Mouse (Mus musculus) 3T3-L1 (cell line): ENCODE data around the gene Krtap4-8.
"Not testable (repeated sequence)": the region's sequence is repeated elsewhere in the genome, so short reads cannot be mapped to it uniquely, and the experiment has no call there.

ENCODE experiments used
- DNase-seq: peaks from one replicate; pipeline ENCODE4 v3.0.0-alpha.2; 2015; ENCODE audit warnings: low read depth, low spot score

The Krtap4-8 gene

GRCm38 (mm10) chr11:99780604-99781003 is at the start of gene Krtap4-8:
TSS of gene Krtap4-8 (minus strand) at chr11:99780704.
- DNase-seq: no peak

GRCm38 (mm10) chr11:99815566-99815965 is 35.1 kb upstream of the Krtap4-8 start, which contains the start of gene Gm11564:
TSS of gene Gm11564 (minus strand) at chr11:99815666.
- DNase-seq: not testable (repeated sequence)

- DNase-seq: not testable (repeated sequence)
These were observed 29.3 kb upstream of the Krtap4-8 start, which contains the start of gene Krtap4-13 for GRCm38 (mm10) chr11:99809792-99810191. TSS of gene Krtap4-13 (minus strand) at chr11:99809892.

GRCm38 (mm10) chr11:99804346-99804745 is 23.8 kb upstream of the Krtap4-8 start, which contains the start of gene Gm11554:
TSS of gene Gm11554 (minus strand) at chr11:99804446.
- not testable (repeated sequence) for DNase-seq

- DNase-seq: not testable (repeated sequence)
These were observed 18.3 kb upstream of the Krtap4-8 start, which contains the start of gene Gm11569 for GRCm38 (mm10) chr11:99798832-99799231. TSS of gene Gm11569 (minus strand) at chr11:99798932.

GRCm38 (mm10) chr11:99793367-99793766 is 12.9 kb upstream of the Krtap4-8 start, which contains the start of gene Gm11596:
TSS of gene Gm11596 (minus strand) at chr11:99793467.
- DNase-seq: no peak

GRCm38 (mm10) chr11:99784900-99785299 is 4.4 kb upstream of the Krtap4-8 start, which contains the start of gene Krtap4-9:
TSS of gene Krtap4-9 (plus strand) at chr11:99785200.
- DNase-seq: not testable (repeated sequence)

- no peak for DNase-seq
These were observed 2.1 kb downstream of the Krtap4-8 start for GRCm38 (mm10) chr11:99778401-99778800.

GRCm38 (mm10) chr11:99772813-99773212 is 7.7 kb downstream of the Krtap4-8 start, which contains the start of gene Gm11595:
TSS of gene Gm11595 (minus strand) at chr11:99772913.
- not testable (repeated sequence) for DNase-seq

- DNase-seq: peak; percentile 89
These were observed 12.1 kb downstream of the Krtap4-8 start for GRCm38 (mm10) chr11:99768410-99768809.

GRCm38 (mm10) chr11:99758877-99759276 is 21.6 kb downstream of the Krtap4-8 start:
- DNase-seq: no peak

- DNase-seq: no peak
These were observed 36.5 kb downstream of the Krtap4-8 start for GRCm38 (mm10) chr11:99743985-99744384.

- no peak for DNase-seq
These were observed 46.3 kb downstream of the Krtap4-8 start, which contains the start of gene Gm14180 for GRCm38 (mm10) chr11:99734190-99734589. TSS of gene Gm14180 (minus strand) at chr11:99734290.
